Mouse (Mus musculus): ENCODE measurements at regions not wholly inside any gene's neighbourhood (a gene's known extent, or its start where the extent isn't known, plus 50 kb on each side); places are given as distances from the start of the nearest gene placed in this dataset.

- DNase-seq (ENCODE audit: low spot score in 2 of 2): no peak
These were observed 355.5 kb upstream of the Prkcq start for GRCm38 (mm10) chr2:10816374-10816773.

GRCm38 (mm10) chr2:10825278-10826133, 346.4 kb upstream of the Prkcq start:
- DNase-seq (ENCODE audit: low spot score in 2 of 2): peak in 1 of 2 experiments; percentile 16

DNA sequence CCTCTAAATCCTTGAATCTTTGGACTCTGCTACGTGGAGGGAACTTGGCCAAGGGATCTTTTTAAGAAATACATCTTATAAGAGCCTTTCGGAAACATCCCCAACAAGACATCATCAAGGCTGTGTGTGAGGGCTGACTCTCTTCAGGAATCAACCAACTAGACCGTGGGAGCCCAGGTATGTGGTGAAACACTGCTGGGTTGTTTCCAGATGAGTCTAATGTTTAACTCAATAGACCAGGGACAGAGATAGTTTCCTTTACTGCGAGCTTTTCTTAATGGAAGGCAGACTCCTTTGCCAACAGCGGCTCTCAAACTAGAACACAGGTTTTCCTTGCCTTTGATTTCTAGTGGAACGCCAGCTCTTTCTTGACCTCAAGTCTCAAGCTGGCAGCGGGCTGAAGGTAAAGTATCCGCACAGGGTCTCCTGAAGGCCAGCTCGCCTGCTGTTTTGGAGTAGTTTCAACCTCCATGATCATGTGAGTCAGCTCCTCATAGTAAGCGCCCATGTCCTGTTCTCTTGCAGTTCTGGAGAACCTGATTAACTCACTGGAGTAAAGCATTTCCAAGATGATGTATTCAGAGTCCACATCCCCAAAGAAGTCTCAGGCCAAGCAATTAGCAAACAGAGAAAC, 345.7 kb upstream of the Prkcq start:
- no peak for DNase-seq (ENCODE audit: low spot score in 2 of 2)

- no peak for DNase-seq (ENCODE audit: low spot score in 2 of 2)
These were observed 331.9 kb upstream of the Prkcq start for GRCm38 (mm10) chr2:10839976-10840375.

DNA sequence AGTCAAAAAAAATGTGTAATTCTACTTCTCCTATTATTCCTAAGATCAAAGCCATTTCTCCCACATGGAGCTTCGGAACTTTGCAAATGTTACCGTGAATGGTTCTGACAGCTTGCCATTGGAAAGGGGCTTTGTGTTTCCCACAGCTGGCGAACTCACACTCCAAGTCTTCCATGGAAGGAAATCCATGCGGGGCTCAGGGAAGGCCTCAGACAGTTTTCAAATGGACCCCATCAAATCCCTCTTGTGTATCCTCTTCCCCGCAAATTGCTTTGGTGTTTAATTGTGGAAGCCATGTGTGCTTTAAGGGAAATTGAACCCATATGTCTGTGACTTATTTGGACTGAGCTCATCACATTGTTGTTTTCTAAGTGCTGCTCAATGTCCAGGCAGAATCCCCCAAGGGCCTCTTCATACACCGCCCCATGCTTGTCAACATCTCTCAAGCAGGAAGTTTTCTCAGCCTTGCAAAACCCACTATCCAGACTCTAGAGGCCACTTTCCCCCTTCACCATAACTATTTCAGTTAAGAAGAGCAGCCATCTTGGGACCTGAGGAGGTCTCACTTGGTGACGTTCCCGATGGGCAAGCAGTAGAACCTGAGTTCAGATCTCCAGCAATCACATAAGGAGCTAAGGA, 310.1 kb upstream of the Prkcq start:
- DNase-seq (ENCODE audit: low spot score in 2 of 2): no peak

- DNase-seq (ENCODE audit: low spot score in 2 of 2): no peak
These were observed 307.5 kb upstream of the Prkcq start for GRCm38 (mm10) chr2:10864451-10864850.

DNA sequence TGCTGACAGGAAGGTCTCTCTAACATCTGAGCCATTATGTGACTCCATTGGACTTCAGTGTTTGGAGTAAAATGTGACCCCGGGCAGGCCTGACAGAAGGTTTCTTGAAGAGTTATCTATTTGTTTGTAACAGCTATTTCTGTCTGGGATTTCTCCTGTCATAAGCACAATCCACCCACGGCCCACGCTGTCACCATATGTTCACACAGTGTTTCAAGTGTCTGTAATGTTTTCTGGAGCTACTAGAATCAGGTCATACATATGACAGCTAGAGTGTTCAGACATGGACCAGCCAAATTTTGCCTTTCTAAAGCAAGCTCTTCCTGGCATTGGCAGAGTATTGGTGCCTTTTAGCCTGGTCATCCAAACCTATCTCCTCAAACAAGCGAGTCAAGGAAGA, 297.6 kb upstream of the Prkcq start:
- peak; percentile 64 to 69 for DNase-seq (ENCODE audit: low spot score in 2 of 2)

DNA sequence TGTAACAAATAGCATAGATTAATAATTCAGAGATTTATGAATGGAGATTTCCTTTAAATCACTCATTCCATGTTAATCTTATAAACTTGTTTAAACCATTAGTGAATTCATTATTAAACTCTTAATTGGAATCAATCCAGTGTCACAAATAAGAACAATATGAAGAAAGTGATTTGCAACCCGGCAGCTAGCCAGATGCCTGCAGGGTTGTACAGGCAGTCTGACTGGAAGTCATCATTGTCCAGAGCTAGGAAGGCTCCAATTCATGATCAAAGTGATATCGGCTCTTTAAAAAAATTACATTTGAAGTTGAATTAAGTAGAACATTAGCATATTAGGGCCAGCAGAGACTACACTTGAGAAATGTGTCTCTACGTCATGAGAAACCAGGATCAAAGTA, 270.0 kb upstream of the Prkcq start:
- no peak for DNase-seq (ENCODE audit: low spot score in 2 of 2)

DNA sequence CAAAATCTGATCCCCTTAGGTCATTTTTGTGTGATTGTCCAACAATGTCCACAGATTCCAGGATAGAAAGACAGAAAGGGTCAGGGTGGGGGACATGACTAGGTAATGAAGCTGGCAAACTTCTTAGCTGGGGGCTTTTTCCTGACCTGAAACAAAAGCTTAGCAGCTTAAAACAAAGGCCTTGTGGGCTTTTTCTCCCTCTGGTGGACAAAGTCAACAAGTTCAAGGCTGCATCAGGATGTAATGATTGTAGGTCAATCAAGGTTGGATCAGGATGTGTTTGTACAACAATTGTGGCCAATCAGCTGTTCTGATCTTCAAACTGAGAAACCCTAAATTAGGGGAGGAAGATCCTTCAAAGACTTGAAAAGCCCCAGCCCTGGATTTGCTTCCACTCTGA, 252.0 kb upstream of the Prkcq start:
- no peak for DNase-seq (ENCODE audit: low spot score in 2 of 2)

- no peak for DNase-seq (ENCODE audit: low spot score in 2 of 2)
These were observed 251.0 kb upstream of the Prkcq start for GRCm38 (mm10) chr2:10920686-10921485.

GRCm38 (mm10) chr2:10921486-10922450, 250.1 kb upstream of the Prkcq start:
- peak; percentile 1 to 2 for DNase-seq (ENCODE audit: low spot score in 2 of 2)

GRCm38 (mm10) chr2:10923984-10924383, 247.9 kb upstream of the Prkcq start:
- no peak for DNase-seq (ENCODE audit: low spot score in 2 of 2)

GRCm38 (mm10) chr2:10925361-10925760, 246.5 kb upstream of the Prkcq start:
- no peak for DNase-seq (ENCODE audit: low spot score in 2 of 2)

GRCm38 (mm10) chr2:10937405-10937804, 234.5 kb upstream of the Prkcq start:
- DNase-seq (ENCODE audit: low spot score in 2 of 2): no peak

- DNase-seq (ENCODE audit: low spot score in 2 of 2): no peak
These were observed 206.7 kb upstream of the Prkcq start for GRCm38 (mm10) chr2:10965224-10965623.

- DNase-seq (ENCODE audit: low spot score in 2 of 2): no peak
These were observed 205.0 kb upstream of the Prkcq start for GRCm38 (mm10) chr2:10966891-10967290.

- no peak for DNase-seq (ENCODE audit: low spot score in 2 of 2)
These were observed 202.7 kb upstream of the Prkcq start for GRCm38 (mm10) chr2:10969111-10969689.

DNA sequence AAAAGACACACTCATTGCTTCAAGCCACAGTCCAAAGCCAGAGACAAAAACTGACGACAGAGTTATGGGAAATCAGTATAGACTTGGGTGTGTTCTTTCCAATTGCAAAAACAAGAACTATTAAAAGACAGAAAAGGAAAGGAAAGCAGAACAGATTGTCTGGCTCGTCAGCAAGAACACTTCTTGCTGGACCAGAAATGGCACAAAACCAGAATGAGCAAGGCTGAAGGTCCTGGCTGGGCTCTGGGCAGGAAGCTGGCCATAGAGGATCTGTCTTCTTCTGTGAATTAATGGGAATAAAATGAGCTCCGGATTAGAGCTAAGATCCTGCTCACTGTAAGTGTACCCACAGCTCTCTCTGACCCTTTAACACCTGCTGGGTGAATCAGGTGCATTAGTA, 199.9 kb upstream of the Prkcq start:
- no peak for DNase-seq (ENCODE audit: low spot score in 2 of 2)

DNA sequence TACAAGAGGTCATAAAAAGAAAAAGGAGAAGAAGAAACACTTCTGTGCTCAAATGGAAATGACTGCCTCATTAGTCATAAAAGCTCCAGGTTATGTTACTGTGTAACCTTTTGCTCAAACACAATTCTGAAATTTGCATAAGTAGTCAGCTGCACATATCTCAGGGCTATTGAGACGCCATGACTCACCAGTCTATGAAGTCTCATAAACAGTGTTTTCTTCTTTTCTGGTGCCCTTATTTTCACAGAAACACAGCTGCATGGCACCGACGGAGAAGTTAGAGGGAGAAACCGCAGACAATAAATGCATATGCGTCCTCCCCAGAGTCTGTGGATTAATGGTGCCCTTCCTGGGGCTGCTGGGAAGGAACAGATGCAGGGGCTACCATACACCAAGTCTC, 193.1 kb upstream of the Prkcq start:
- no peak for DNase-seq (ENCODE audit: low spot score in 2 of 2)

- no peak for DNase-seq (ENCODE audit: low spot score in 2 of 2)
These were observed 185.8 kb upstream of the Prkcq start for GRCm38 (mm10) chr2:10986101-10986500.

Data from right cerebral cortex, postnatal 36 days (tissue).